Mouse (Mus musculus): ENCODE measurements around the gene Ncor2.

Gene Ncor2

GRCm38 (mm10) chr5:125173868-125174267, 5.2 kb downstream of the Ncor2 start:
- intact Hi-C loops (cut with DNase I): no loop called here

- intact Hi-C loops (cut with DNase I): no loop called here
Measured at GRCm38 (mm10) chr5:125172831-125173615, 6.0 kb downstream of the Ncor2 start.

- intact Hi-C loops (cut with DNase I): no loop called here
Measured at GRCm38 (mm10) chr5:125171259-125171658, 7.8 kb downstream of the Ncor2 start.

GRCm38 (mm10) chr5:125170107-125170842, 8.7 kb downstream of the Ncor2 start:
- intact Hi-C loops (cut with DNase I): no loop called here

GRCm38 (mm10) chr5:125168101-125168500, 10.9 kb downstream of the Ncor2 start:
- intact Hi-C loops (cut with DNase I): no loop called here

- intact Hi-C loops (cut with DNase I): no loop called here
Measured at GRCm38 (mm10) chr5:125167524-125167923, 11.5 kb downstream of the Ncor2 start.

GRCm38 (mm10) chr5:125165993-125166392, 13.0 kb downstream of the Ncor2 start:
- intact Hi-C loops (cut with DNase I): no loop called here

- intact Hi-C loops (cut with DNase I): no loop called here
Measured at GRCm38 (mm10) chr5:125164465-125165167, 14.4 kb downstream of the Ncor2 start.

- intact Hi-C loops (cut with DNase I): no loop called here
Measured at GRCm38 (mm10) chr5:125163441-125164050, 15.5 kb downstream of the Ncor2 start.

- intact Hi-C loops (cut with DNase I): no loop called here
Measured at GRCm38 (mm10) chr5:125162461-125162860, 16.6 kb downstream of the Ncor2 start.

- intact Hi-C loops (cut with DNase I): no loop called here
Measured at GRCm38 (mm10) chr5:125159804-125160405, 19.1 kb downstream of the Ncor2 start.

GRCm38 (mm10) chr5:125159293-125159692, 19.7 kb downstream of the Ncor2 start:
- intact Hi-C loops (cut with DNase I): no loop called here

- intact Hi-C loops (cut with DNase I): no loop called here
Measured at GRCm38 (mm10) chr5:125158232-125158961, 20.6 kb downstream of the Ncor2 start.

GRCm38 (mm10) chr5:125157375-125158033, 21.5 kb downstream of the Ncor2 start:
- intact Hi-C loops (cut with DNase I): no loop called here

GRCm38 (mm10) chr5:125156418-125157205, 22.4 kb downstream of the Ncor2 start:
- intact Hi-C loops (cut with DNase I): no loop called here

- intact Hi-C loops (cut with DNase I): no loop called here
Measured at GRCm38 (mm10) chr5:125155451-125155850, 23.6 kb downstream of the Ncor2 start.

- intact Hi-C loops (cut with DNase I): no loop called here
Measured at GRCm38 (mm10) chr5:125154989-125155388, 24.0 kb downstream of the Ncor2 start.

GRCm38 (mm10) chr5:125154178-125154577, 24.8 kb downstream of the Ncor2 start:
- intact Hi-C loops (cut with DNase I): no loop called here

GRCm38 (mm10) chr5:125153201-125153816, 25.7 kb downstream of the Ncor2 start:
- intact Hi-C loops (cut with DNase I): no loop called here
